Mouse (Mus musculus) CH12.LX (cell line): Measurements from ENCODE around the gene Tmem82. TPM values are rescaled to one million over a fixed set of nuclear protein-coding genes. Genes with fewer than 3 reads are reported as not detected.

Experiments
- DNase-seq: peaks from one replicate; pipeline ENCODE4 v3.0.0-alpha.2; 2013; ENCODE audit errors: extremely low read depth
- H3K27ac ChIP-seq: 2 replicates; pipeline ENCODE4 v1.5.1; 2012; ENCODE audit warnings: low read depth, mild to moderate bottlenecking, control low read depth, moderate library complexity; ENCODE audit not compliant: insufficient read depth
- H3K27me3 ChIP-seq: replicated peaks from 2 replicates; pipeline ENCODE3; 2012; ENCODE audit warnings: inconsistent platforms
- H3K36me3 ChIP-seq, 2 experiments: replicated peaks in 1 of 2; 2 replicates each; pipeline versions ENCODE3 to v1.6.1; 2012; ENCODE audit warnings: inconsistent platforms in 1 of 2, low read length in 1 of 2, mild to moderate bottlenecking in 1 of 2, mixed read lengths in 1 of 2, moderate library complexity in 1 of 2; ENCODE audit not compliant: control insufficient read depth in 1 of 2, insufficient read depth in 1 of 2
- H3K4me1 ChIP-seq, 2 experiments: 2 replicates each; pipeline ENCODE4 v1.6.1; 2012; ENCODE audit warnings: inconsistent platforms in 1 of 2, moderate library complexity in 1 of 2; ENCODE audit not compliant: insufficient read depth in 2 of 2, control insufficient read depth in 1 of 2
- H3K4me2 ChIP-seq: 2 replicates; pipeline ENCODE4 v1.6.1; 2012; ENCODE audit warnings: low read depth, mild to moderate bottlenecking, control low read depth; ENCODE audit not compliant: poor library complexity, insufficient read depth, severe bottlenecking
- H3K4me3 ChIP-seq, 3 experiments: fragments of 150-350 bp in 1 of 3; sonication (generic) in 1 of 3; replicated peaks in 1 of 3; 2 replicates each; pipeline versions ENCODE3 to v1.5.1; 2011 to 2012; ENCODE audit warnings: low read depth in 2 of 3, low read length in 2 of 3, mild to moderate bottlenecking in 2 of 3, moderate library complexity in 2 of 3, control low read depth in 1 of 3, improper control_type of control experiment in 1 of 3, inconsistent platforms in 1 of 3, mixed read lengths in 1 of 3; ENCODE audit not compliant: poor library complexity in 1 of 3
- H3K79me2 ChIP-seq: replicated peaks from 2 replicates; pipeline ENCODE4 v1.6.1; 2012; ENCODE audit warnings: mild to moderate bottlenecking, moderate library complexity; ENCODE audit not compliant: control insufficient read depth, poor library complexity, insufficient read depth, severe bottlenecking; ENCODE audit errors: extremely low read depth
- H3K9ac ChIP-seq: 2 replicates; pipeline ENCODE4 v1.6.1; 2012; ENCODE audit warnings: low read depth, mild to moderate bottlenecking, control low read depth, moderate library complexity; ENCODE audit not compliant: insufficient read depth
- H3K9me3 ChIP-seq: replicated peaks from 2 replicates; pipeline ENCODE3; 2012; ENCODE audit warnings: low read length, inconsistent platforms, mixed read lengths
- BHLHE40 ChIP-seq: IDR thresholded peaks from 2 replicates; pipeline ENCODE4 v1.6.1; 2011; ENCODE audit warnings: mild to moderate bottlenecking, low read depth, low read length, improper control_type of control experiment
- CHD2 ChIP-seq: IDR thresholded peaks from 2 replicates; pipeline ENCODE4 v1.6.1; 2011; ENCODE audit warnings: low read length, improper control_type of control experiment
- CTCF ChIP-seq, 2 experiments: IDR thresholded peaks in 1 of 2; conservative IDR thresholded peaks in 1 of 2; 2 replicates each; pipeline ENCODE4 v1.5.1; 2011 to 2012; ENCODE audit warnings: low read depth in 2 of 2, low read length in 2 of 2, improper control_type of control experiment in 1 of 2, inconsistent platforms in 1 of 2, mild to moderate bottlenecking in 1 of 2, moderate library complexity in 1 of 2
- ELF1 ChIP-seq: IDR thresholded peaks from 2 replicates; pipeline ENCODE4 v1.6.1; 2014; ENCODE audit warnings: low read depth, mild to moderate bottlenecking, inconsistent platforms, low read length, improper control_type of control experiment
- ETS1 ChIP-seq: conservative IDR thresholded peaks from 2 replicates; pipeline ENCODE4 v1.6.1; 2012; ENCODE audit warnings: low read depth, mild to moderate bottlenecking, inconsistent platforms, low read length, improper control_type of control experiment, moderate library complexity
- GABPA ChIP-seq: IDR thresholded peaks from 2 replicates; pipeline ENCODE4 v1.6.1; 2012; ENCODE audit warnings: low read depth, low read length, improper control_type of control experiment, inconsistent platforms; ENCODE audit not compliant: insufficient replicate concordance
- HCFC1 ChIP-seq: IDR thresholded peaks from 2 replicates; pipeline ENCODE4 v1.6.1; 2012; ENCODE audit warnings: low read depth, mild to moderate bottlenecking, inconsistent platforms, low read length, improper control_type of control experiment
- IRF4 ChIP-seq: IDR thresholded peaks from 2 replicates; pipeline ENCODE4 v1.6.1; 2014; ENCODE audit warnings: low read depth, mild to moderate bottlenecking, inconsistent platforms, low read length, improper control_type of control experiment
- JUND ChIP-seq: conservative IDR thresholded peaks from 2 replicates; pipeline ENCODE4 v1.6.1; 2011; ENCODE audit warnings: low read depth, low read length, improper control_type of control experiment
- MEF2A ChIP-seq: IDR thresholded peaks from 2 replicates; pipeline ENCODE4 v1.6.1; 2014; ENCODE audit warnings: low read depth, mild to moderate bottlenecking, inconsistent platforms, low read length, improper control_type of control experiment, borderline replicate concordance
- MYC ChIP-seq: IDR thresholded peaks from 2 replicates; pipeline ENCODE4 v1.6.1; 2011; ENCODE audit warnings: low read depth, mild to moderate bottlenecking, improper control_type of control experiment, low read length
- NELFE ChIP-seq: IDR thresholded peaks from 2 replicates; pipeline ENCODE4 v1.6.1; 2011; ENCODE audit warnings: low read depth, low read length, improper control_type of control experiment
- NRF1 ChIP-seq: IDR thresholded peaks from 2 replicates; pipeline ENCODE4 v1.6.1; 2014; ENCODE audit warnings: low read depth, mild to moderate bottlenecking, inconsistent platforms, low read length, improper control_type of control experiment, moderate library complexity
- RCOR1 ChIP-seq: conservative IDR thresholded peaks from 2 replicates; pipeline ENCODE4 v1.6.1; 2012; ENCODE audit warnings: low read depth, mild to moderate bottlenecking, inconsistent platforms, low read length, improper control_type of control experiment
- SMC3 ChIP-seq: IDR thresholded peaks from 2 replicates; pipeline ENCODE4 v1.6.1; 2011; ENCODE audit warnings: low read depth, low read length, improper control_type of control experiment
- TBP ChIP-seq: conservative IDR thresholded peaks from 2 replicates; pipeline ENCODE4 v1.6.1; 2011; ENCODE audit warnings: low read depth, low read length, improper control_type of control experiment
- UBTF ChIP-seq: IDR thresholded peaks from 2 replicates; pipeline ENCODE4 v1.6.1; 2012; ENCODE audit warnings: low read depth, mild to moderate bottlenecking, inconsistent platforms, low read length, improper control_type of control experiment, moderate library complexity
- ZC3H11A ChIP-seq: IDR thresholded peaks from 2 replicates; pipeline ENCODE4 v1.6.1; 2012; ENCODE audit warnings: low read depth, mild to moderate bottlenecking, inconsistent platforms, low read length, improper control_type of control experiment
- ZKSCAN1 ChIP-seq: IDR thresholded peaks from 2 replicates; pipeline ENCODE4 v1.6.1; 2012; ENCODE audit warnings: low read depth, inconsistent platforms, low read length, improper control_type of control experiment, borderline replicate concordance
- ZNF384 ChIP-seq: IDR thresholded peaks from 2 replicates; pipeline ENCODE4 v1.6.1; 2012; ENCODE audit warnings: low read depth, low read length, improper control_type of control experiment, inconsistent platforms
- dilution Hi-C: fragments of 300-500 bp; cut with MboI; formaldehyde crosslinking; loops from 2 replicates; pipeline ENCODE4 v1.14.3; 2020; ENCODE audit warnings: low sequenced_read_pairs; ENCODE audit not compliant: extremely low pct_unique_long_range_greater_than_20kb, extremely low pct_ligation_motif_present
- in situ Hi-C: fragments of 300-500 bp; cut with MboI; formaldehyde crosslinking; loops from 3 replicates; pipeline ENCODE4 v1.14.3; 2019; ENCODE audit warnings: low sequenced_read_pairs, low pct_ligation_motif_present, low pct_unique_long_range_greater_than_20kb, mixed read lengths
- polyA plus RNA-seq: library from polyadenylated mRNA; unstranded; fragments of >175 nt; gene quantifications from 2 replicates; pipeline ENCODE4 v1.2.1, GENCODE M21; 2012; ENCODE audit warnings: low read depth; ENCODE audit not compliant: insufficient read length
- total RNA-seq, 2 experiments: library from RNA; depleted of rRNA; stranded (reverse); fragments of 300-350 nt in 1 of 2; fragments of >200 nt in 1 of 2; gene quantifications; 2 replicates each; pipeline ENCODE4 v1.2.3; 2012 to 2014

Tmem82 gene
- total and polyA plus RNA-seq, 3 experiments: 0.68 to 5.2 (median 2.7) TPM

DNA sequence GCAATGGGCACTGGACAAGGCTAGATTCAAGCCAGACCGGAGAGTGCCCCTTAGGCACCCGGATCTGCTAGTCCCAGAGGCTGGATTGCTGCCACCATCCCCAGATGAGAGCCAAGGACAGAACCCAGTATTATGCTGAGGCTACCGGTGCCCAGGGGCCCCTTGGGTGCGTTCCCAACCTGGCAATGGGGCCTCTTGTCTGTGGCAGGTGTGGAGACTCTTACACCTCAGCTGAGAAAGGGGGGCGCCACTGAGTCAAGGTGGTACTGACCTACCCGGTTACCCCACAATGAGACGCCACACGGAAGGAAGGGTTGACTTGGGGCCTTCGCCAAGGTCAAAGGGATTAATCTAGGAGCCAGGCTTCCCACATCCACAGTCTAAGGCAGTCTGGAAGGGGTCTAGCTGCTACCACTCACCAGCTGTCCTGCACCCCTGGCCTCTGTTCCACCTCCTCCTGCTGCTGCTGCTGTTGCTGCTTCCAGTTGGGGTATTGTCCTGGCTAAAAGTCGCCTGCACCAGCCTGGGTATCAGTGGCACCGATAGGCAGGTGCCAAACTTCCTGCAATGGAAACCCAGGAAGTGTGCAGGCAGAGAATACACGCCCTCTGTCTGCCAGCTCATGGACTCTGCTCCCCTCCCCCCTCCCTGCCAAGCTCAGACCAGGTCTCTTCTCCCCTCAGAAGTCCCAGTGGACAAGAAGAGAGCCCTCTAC, 17.1 kb downstream of the Tmem82 start:
- H3K4me1 ChIP-seq: peaks cover 10 to 18% of the 10 kb centered on the region in 2 experiments
- peaks cover 3% of the 10 kb centered on the region for H3K9me3 ChIP-seq
- no peaks in the 10 kb centered on the region for H3K27me3 ChIP-seq
- H3K4me3 ChIP-seq: no peak overlapping the region
- no peaks in the 10 kb centered on the region for H3K36me3 ChIP-seq
- H3K4me2 ChIP-seq: no peak overlapping the region
- TF ChIP-seq RCOR1 (no peak), ELF1 (0 out of 2 replicates have a peak, but pooled peaks have one; percentile 45), CTCF (conservative IDR thresholded peaks at IDR 0.05 in 1 of 2, IDR thresholded peaks at IDR 0.05 in 1 of 2; ENCODE audit: low read depth in 2 of 2, low read length in 2 of 2) (peak in 1 of 2 experiments; percentile 16; a peak in 1 of 4 replicates), ZKSCAN1 (no peak)
- H3K27ac ChIP-seq: no peak overlapping the region
- dilution Hi-C loops: no loop called here
- H3K79me2 ChIP-seq: no peaks in the 10 kb centered on the region
- no peak overlapping the region for H3K9ac ChIP-seq
- in situ Hi-C loops: no loop called here
- DNase-seq: no peak

DNA sequence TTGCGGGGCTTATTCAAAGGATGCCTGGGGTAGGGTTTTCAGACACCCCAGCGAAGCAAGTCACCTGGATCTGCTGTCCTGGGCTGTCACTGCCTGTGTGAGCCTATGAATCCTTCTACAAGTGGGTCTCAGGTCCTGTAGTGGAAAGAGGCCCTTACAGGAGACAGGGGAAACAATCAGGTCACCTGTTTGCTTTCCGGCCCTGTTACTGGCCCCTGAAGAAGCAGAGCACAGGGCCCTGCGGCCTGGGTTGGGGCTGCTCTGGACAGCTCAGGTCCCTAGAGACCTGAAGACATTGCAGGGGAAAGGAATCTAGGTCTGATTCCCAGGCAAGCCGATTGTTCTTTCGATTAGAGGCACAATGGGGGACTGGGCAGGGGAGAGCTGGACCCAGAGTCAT, 18.1 kb downstream of the Tmem82 start:
- H3K9me3 ChIP-seq: no peaks in the 10 kb centered on the region
- no peak overlapping the region; the same call in 1 of the 2 replicates for H3K4me2 ChIP-seq
- no peak overlapping the region for H3K9ac ChIP-seq
- dilution Hi-C loops: no loop called here
- no peaks in the 10 kb centered on the region for H3K27me3 ChIP-seq
- H3K4me3 ChIP-seq: no peak overlapping the region
- peaks cover 7 to 14% of the 10 kb centered on the region in 2 experiments for H3K4me1 ChIP-seq
- H3K36me3 ChIP-seq: no peaks in the 10 kb centered on the region
- in situ Hi-C loops: no loop called here
- DNase-seq: no peak
- H3K79me2 ChIP-seq: no peaks in the 10 kb centered on the region
- H3K27ac ChIP-seq: no peak overlapping the region
- TF ChIP-seq ZNF384 (no peak), NELFE (no peak), GABPA (no peak)

DNA sequence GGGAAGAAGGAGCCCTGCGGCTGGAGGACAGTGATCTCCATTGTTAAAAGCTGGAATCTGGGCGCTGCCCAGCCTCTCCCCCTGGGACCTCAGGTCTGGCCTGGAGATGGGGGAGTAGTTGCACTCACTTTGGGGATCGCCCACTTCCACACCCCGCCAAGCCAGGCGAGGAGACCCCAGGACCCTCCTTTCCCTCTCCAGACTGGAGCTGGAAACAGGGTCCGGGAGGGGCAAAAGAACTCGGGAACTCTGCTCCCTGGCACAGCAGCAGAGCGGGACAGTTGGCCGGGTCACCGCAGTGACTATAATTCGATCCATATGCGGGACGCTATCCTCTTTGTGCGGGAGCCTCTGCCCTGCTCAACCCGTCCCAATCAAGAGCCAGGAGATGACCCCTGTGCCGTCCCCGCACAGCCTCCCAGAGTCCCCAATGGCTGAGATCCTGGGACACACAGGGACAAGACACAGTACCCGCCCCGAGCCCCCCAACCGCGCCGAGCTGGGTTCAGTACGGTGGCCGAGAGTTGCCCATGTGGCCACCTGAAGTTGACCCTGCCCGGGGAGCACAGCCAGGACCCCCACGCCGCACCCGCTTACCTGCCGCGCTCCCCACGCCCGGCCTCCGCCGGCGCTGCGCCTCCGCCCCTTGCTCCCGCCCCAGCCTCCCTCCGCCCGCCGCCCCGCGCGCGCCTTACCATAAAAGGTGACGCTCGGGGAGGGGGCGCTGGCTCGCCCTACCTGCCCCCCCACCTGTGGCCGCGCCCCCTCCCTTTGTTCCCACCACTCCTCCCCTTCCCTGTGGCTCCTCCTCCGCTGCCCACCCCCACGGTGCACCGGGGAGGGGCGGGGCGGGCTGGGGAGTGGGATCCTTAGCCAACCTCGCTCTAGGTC, 18.9 kb downstream of the Tmem82 start:
- Histone ChIP-seq H3K36me3 (no peaks in the 10 kb centered on the region), H3K4me1 (peaks cover 7 to 14% of the 10 kb centered on the region in 2 experiments), H3K4me3 (no peak overlapping the region), H3K27ac (no peak overlapping the region), H3K9me3 (no peaks in the 10 kb centered on the region), H3K9ac (no peak overlapping the region), H3K27me3 (no peaks in the 10 kb centered on the region), H3K4me2 (no peak overlapping the region), H3K79me2 (no peaks in the 10 kb centered on the region)
- in situ Hi-C loops (no loop called here), dilution Hi-C loops (no loop called here)
- no peak for DNase-seq
- TF ChIP-seq IRF4 (no peak), CHD2 (no peak), SMC3 (no peak), HCFC1 (no peak), UBTF (no peak), MYC (no peak), ZNF384 (no peak), ZC3H11A (no peak), NRF1 (no peak), BHLHE40 (no peak), ETS1 (no peak), TBP (no peak), CTCF (conservative IDR thresholded peaks at IDR 0.05 in 1 of 2, IDR thresholded peaks at IDR 0.05 in 1 of 2; ENCODE audit: low read depth in 2 of 2, low read length in 2 of 2) (no peak), NELFE (no peak), MEF2A (no peak), JUND (no peak)
